Mouse (Mus musculus) neutrophil, adult 5-6 weeks (primary cell): ENCODE data around the gene Vps53. TPM values are rescaled to one million over a fixed set of nuclear protein-coding genes. Genes with fewer than 3 reads are reported as not detected.

Experiments
- ATAC-seq: fragments of 151-379, 151-347 bp; 2 replicates; pipeline ENCODE4 v1.8.0; 2017; ENCODE audit warnings: mild to moderate bottlenecking, moderate TSS enrichment; ENCODE audit not compliant: insufficient number of reproducible peaks, poor library complexity, low FRiP score, severe bottlenecking; ENCODE audit errors: extremely low read depth
- total RNA-seq: library from RNA; stranded (forward); fragments of 200-1000 nt; gene quantifications from 2 replicates; pipeline ENCODE4 v1.2.3, GENCODE M21; 2017

Gene Vps53
- total RNA-seq, 1 experiment from 2014 or later = 26.3 TPM

- no peak for ATAC-seq
Observed at GRCm38 (mm10) chr11:76074296-76075093, 105.0 kb downstream of the Vps53 start.

- no peak for ATAC-seq
Observed at GRCm38 (mm10) chr11:76069816-76070215, 109.6 kb downstream of the Vps53 start.

- ATAC-seq = peak; percentile 59
Observed at GRCm38 (mm10) chr11:76066563-76067156, 112.8 kb downstream of the Vps53 start.

- ATAC-seq = no peak
Observed at GRCm38 (mm10) chr11:76065521-76066095, 113.8 kb downstream of the Vps53 start.

GRCm38 (mm10) chr11:76064411-76064810 is 115.0 kb downstream of the Vps53 start:
- ATAC-seq = peak; percentile 75

- no peak for ATAC-seq
Observed at GRCm38 (mm10) chr11:76060906-76061305, 118.5 kb downstream of the Vps53 start.

GRCm38 (mm10) chr11:76059971-76060370 is 119.5 kb downstream of the Vps53 start:
- ATAC-seq = no peak

GRCm38 (mm10) chr11:76056487-76056886 is 123.0 kb downstream of the Vps53 start:
- 0 out of 2 replicates have a peak, but pooled peaks have one; percentile 16 for ATAC-seq

- ATAC-seq = no peak
Observed at GRCm38 (mm10) chr11:76052496-76052895, 127.0 kb downstream of the Vps53 start.

- ATAC-seq = no peak
Observed at GRCm38 (mm10) chr11:76050967-76051512, 128.4 kb downstream of the Vps53 start.

GRCm38 (mm10) chr11:76050509-76050908 is 128.9 kb downstream of the Vps53 start:
- no peak for ATAC-seq

- ATAC-seq = no peak
Observed at GRCm38 (mm10) chr11:76045367-76045766, 134.1 kb downstream of the Vps53 start.

- no peak for ATAC-seq
Observed at GRCm38 (mm10) chr11:76044468-76044867, 135.0 kb downstream of the Vps53 start.

GRCm38 (mm10) chr11:76042882-76043281 is 136.6 kb downstream of the Vps53 start:
- ATAC-seq = no peak

GRCm38 (mm10) chr11:76042041-76042638 is 137.3 kb downstream of the Vps53 start:
- no peak for ATAC-seq

GRCm38 (mm10) chr11:76040761-76041376 is 138.6 kb downstream of the Vps53 start:
- no peak for ATAC-seq

- no peak for ATAC-seq
Observed at GRCm38 (mm10) chr11:76040106-76040505, 139.3 kb downstream of the Vps53 start.

GRCm38 (mm10) chr11:76039271-76040053 is 140.0 kb downstream of the Vps53 start:
- ATAC-seq = no peak
